Mouse (Mus musculus): ENCODE results near the gene Olfr527.

Gene Olfr527

GRCm38 (mm10) chr7:140333717-140334116, at the start of gene Olfr527:
TSS of gene Olfr527 (plus strand) at chr7:140334017.
- DNase-seq (ENCODE audit: low spot score): no peak

GRCm38 (mm10) chr7:140295746-140296145, 38.1 kb upstream of the Olfr527 start:
- DNase-seq (ENCODE audit: low spot score): no peak

DNA sequence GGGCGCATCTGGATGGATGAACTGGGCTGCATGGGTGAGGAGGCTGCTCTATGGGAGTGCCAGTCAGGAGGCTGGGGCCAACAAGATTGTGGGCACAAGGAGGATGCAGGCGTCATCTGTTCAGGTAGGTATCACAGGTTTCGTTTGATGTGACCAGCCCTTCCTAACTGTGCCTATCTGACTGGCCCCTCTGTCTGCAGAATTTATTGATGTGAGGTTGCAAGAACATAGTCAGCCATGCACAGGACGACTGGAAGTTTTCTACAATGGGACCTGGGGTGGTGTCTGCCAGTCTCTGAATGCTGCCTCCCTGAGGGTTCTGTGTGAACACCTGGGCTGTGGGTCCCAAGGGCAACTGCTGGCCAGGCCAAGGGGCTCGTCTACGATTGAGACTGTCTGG, 36.9 kb upstream of the Olfr527 start:
- no peak for DNase-seq (ENCODE audit: low spot score)

DNA sequence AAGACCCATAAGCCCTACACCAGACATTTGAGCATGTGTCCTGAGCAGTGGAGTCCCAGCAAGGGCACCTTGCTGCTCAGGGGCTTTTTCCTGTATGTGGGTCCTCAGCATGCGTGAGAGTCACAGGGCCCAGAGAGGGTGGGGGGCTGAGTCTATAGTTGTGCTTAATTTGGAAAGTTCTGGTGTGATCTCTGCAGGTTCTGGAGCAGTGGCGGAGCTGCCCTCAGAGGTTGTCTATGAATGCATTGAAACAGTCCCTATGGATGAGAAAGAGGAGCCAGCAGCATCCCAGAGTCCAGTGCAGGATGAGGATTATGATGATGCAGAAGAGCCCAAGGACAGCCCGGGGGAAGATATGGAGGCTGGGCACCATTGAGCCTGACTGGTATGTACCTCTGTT, 34.4 kb upstream of the Olfr527 start:
- no peak for DNase-seq (ENCODE audit: low spot score)

GRCm38 (mm10) chr7:140319861-140320385, 13.9 kb upstream of the Olfr527 start:
- DNase-seq (ENCODE audit: low spot score): no peak

DNA sequence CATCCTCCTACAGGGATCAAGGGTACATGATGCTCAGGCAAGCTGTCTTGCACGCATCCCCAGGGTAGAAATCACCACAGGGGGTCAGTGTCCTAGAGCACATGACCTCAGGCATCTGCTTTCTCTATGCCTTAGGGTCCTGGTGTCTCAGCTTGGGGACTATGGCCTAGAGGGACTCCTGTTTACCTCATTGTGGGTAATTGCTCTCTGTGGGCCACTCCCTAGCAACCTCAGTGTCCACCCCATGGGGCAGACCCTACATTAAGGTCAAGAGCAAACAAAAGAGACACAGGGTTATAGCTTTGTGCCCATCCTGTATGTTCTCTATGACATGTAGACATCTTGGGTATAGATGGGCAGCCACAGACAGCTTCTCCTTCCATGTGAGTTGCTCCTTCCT, 13.3 kb upstream of the Olfr527 start, which contains the start of gene Olfr525:
Olfr525 (plus strand) TSS at position 301 of the 400 bp plus-strand sequence.
- no peak for DNase-seq (ENCODE audit: low spot score)

DNA sequence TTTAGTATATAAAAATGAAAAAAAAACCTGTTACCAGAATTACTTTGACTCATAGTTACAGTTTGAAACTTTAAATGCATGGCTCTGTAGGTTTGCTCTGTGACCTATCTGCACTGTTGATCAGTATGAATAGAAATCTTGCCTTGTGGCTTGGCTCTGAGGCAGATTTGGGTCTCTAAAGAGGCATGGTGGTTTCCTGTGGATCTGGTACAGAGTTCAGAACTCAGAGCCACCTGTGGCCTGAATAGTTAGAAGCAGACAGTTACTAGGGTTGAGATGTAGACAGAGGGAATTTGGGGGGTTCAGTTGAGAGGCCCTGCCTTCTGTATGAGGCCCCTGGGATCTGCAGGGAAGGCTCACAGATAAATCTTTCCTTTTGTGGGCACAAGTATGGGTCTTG, 12.7 kb upstream of the Olfr527 start:
- no peak for DNase-seq (ENCODE audit: low spot score)

- DNase-seq (ENCODE audit: low spot score): no peak
Measured at GRCm38 (mm10) chr7:140329766-140330304, 4.0 kb upstream of the Olfr527 start.

- no peak for DNase-seq (ENCODE audit: low spot score)
Measured at GRCm38 (mm10) chr7:140361571-140361970, 27.8 kb downstream of the Olfr527 start, which contains the start of gene Olfr60. TSS of gene Olfr60 (minus strand) at chr7:140361671.

- DNase-seq (ENCODE audit: low spot score): no peak
Measured at GRCm38 (mm10) chr7:140374300-140374699, 40.5 kb downstream of the Olfr527 start.

DNA sequence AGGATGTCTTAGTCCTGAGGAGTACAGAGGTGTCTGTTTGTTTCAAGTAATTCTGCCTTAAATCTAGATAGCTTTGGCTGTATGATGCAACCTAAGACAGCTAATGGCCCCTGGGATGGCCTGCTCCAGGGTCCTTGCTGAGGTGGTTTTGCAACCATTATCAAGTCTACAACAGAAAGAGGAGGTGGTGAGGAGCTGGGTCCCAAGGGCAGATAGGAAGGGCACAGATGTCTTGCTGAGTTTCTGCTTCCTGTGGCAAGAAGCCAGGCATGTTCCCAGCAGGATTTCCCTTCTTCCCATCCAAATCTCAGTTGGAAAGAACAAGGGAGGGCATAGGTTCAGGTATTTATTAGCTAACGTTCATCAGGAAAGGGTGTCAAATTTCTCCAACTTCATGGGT, 42.4 kb downstream of the Olfr527 start, which contains the start of gene Olfr530:
Olfr530 (minus strand) TSS at position 101 of the 400 bp plus-strand sequence.
- no peak for DNase-seq (ENCODE audit: low spot score)

GRCm38 (mm10) chr7:140376911-140377310, 43.1 kb downstream of the Olfr527 start:
- no peak for DNase-seq (ENCODE audit: low spot score)
